Mouse (Mus musculus): ENCODE measurements around the gene Ctf2.

Ctf2 gene

GRCm38 (mm10) chr7:127685304-127686018 is 46.5 kb downstream of the Ctf2 start:
- ATAC-seq (ENCODE audit: low TSS enrichment) = peak; percentile 60

GRCm38 (mm10) chr7:127681888-127682553 is 49.9 kb downstream of the Ctf2 start:
- ATAC-seq (ENCODE audit: low TSS enrichment) = no peak

- ATAC-seq (ENCODE audit: low TSS enrichment) = no peak
These were observed 51.4 kb downstream of the Ctf2 start for GRCm38 (mm10) chr7:127680541-127680940.

- ATAC-seq (ENCODE audit: low TSS enrichment) = no peak
These were observed 53.2 kb downstream of the Ctf2 start for GRCm38 (mm10) chr7:127678811-127679210.

GRCm38 (mm10) chr7:127677609-127678008 is 54.4 kb downstream of the Ctf2 start:
- no peak for ATAC-seq (ENCODE audit: low TSS enrichment)

GRCm38 (mm10) chr7:127677077-127677476 is 54.9 kb downstream of the Ctf2 start:
- ATAC-seq (ENCODE audit: low TSS enrichment) = no peak

GRCm38 (mm10) chr7:127675391-127675811 is 56.6 kb downstream of the Ctf2 start:
- peak; percentile 82 for ATAC-seq (ENCODE audit: low TSS enrichment)

GRCm38 (mm10) chr7:127674977-127675376 is 57.0 kb downstream of the Ctf2 start:
- peak; percentile 92 for ATAC-seq (ENCODE audit: low TSS enrichment)

- ATAC-seq (ENCODE audit: low TSS enrichment) = no peak
These were observed 59.2 kb downstream of the Ctf2 start for GRCm38 (mm10) chr7:127672776-127673175.

- ATAC-seq (ENCODE audit: low TSS enrichment) = no peak
These were observed 59.8 kb downstream of the Ctf2 start for GRCm38 (mm10) chr7:127671880-127672774.
